Mouse (Mus musculus): Measurements from ENCODE around the gene Cnot6l. TPM values are rescaled to one million over a fixed set of nuclear protein-coding genes. Genes with fewer than 3 reads are reported as not detected.

Cnot6l gene
- polyA plus RNA-seq, 1 experiment, result 6.9 TPM

GRCm38 (mm10) chr5:96041507-96042104 is 122.4 kb downstream of the Cnot6l start:
- H3ac ChIP-seq (ENCODE audit: control insufficient read depth, insufficient read length, low read depth), result no peak overlapping the region
- no peaks in the 10 kb centered on the region for H3K79me3 ChIP-seq (ENCODE audit: low read depth)
- TF ChIP-seq MAX (IDR thresholded peaks at IDR 0.05), result no peak
- no peak for TF ChIP-seq CTCF (IDR thresholded peaks at IDR 0.05; ENCODE audit: control insufficient read depth, insufficient read depth, insufficient read length)
- TF ChIP-seq MYOG (IDR thresholded peaks at IDR 0.05; ENCODE audit: control insufficient read depth, extremely low read depth, insufficient read length), result no peak
- no peak for TF ChIP-seq CEBPB (IDR thresholded peaks at IDR 0.05; ENCODE audit: low read depth)
- no peak for TF ChIP-seq FOSL1 (IDR thresholded peaks at IDR 0.05; ENCODE audit: insufficient read depth, low read length, poor library complexity, severe bottlenecking)
- H3K27me3 ChIP-seq (ENCODE audit: control insufficient read depth, insufficient read depth, insufficient read length), result no peaks in the 10 kb centered on the region
- H3K79me2 ChIP-seq (ENCODE audit: control insufficient read depth, insufficient read depth), result no peaks in the 10 kb centered on the region
- no peak overlapping the region for H3K4me3 ChIP-seq (ENCODE audit: insufficient read depth, poor library complexity, severe bottlenecking)
- no peaks in the 10 kb centered on the region for H3K36me3 ChIP-seq (ENCODE audit: control insufficient read depth, insufficient read depth)

GRCm38 (mm10) chr5:96039188-96039840 is 124.7 kb downstream of the Cnot6l start:
- Histone ChIP-seq H3K79me3 (ENCODE audit: low read depth) (no peaks in the 10 kb centered on the region), H3K79me2 (ENCODE audit: control insufficient read depth, insufficient read depth) (no peaks in the 10 kb centered on the region), H3K27me3 (ENCODE audit: control insufficient read depth, insufficient read depth, insufficient read length) (no peaks in the 10 kb centered on the region), H3ac (ENCODE audit: control insufficient read depth, insufficient read length, low read depth) (no peak overlapping the region), H3K36me3 (ENCODE audit: control insufficient read depth, insufficient read depth) (no peaks in the 10 kb centered on the region), H3K4me3 (ENCODE audit: insufficient read depth, poor library complexity, severe bottlenecking) (no peak overlapping the region)
- peak; percentile 86 for TF ChIP-seq USF1 (IDR thresholded peaks at IDR 0.05; ENCODE audit: low read depth)
- TF ChIP-seq MYOD1 (IDR thresholded peaks at IDR 0.05; ENCODE audit: control insufficient read depth, insufficient read length, low read depth), result peak; percentile 98
- TF ChIP-seq MAX (IDR thresholded peaks at IDR 0.05), result no peak
- no peak for TF ChIP-seq CTCF (IDR thresholded peaks at IDR 0.05; ENCODE audit: control insufficient read depth, insufficient read depth, insufficient read length)
- TF ChIP-seq FOSL1 (IDR thresholded peaks at IDR 0.05; ENCODE audit: insufficient read depth, low read length, poor library complexity, severe bottlenecking), result no peak
- peak; percentile 67 for TF ChIP-seq CEBPB (IDR thresholded peaks at IDR 0.05; ENCODE audit: low read depth)
- no peak for TF ChIP-seq MYOG (IDR thresholded peaks at IDR 0.05; ENCODE audit: control insufficient read depth, extremely low read depth, insufficient read length)

GRCm38 (mm10) chr5:96037684-96038121 is 126.3 kb downstream of the Cnot6l start:
- H3K36me3 ChIP-seq (ENCODE audit: control insufficient read depth, insufficient read depth), result no peaks in the 10 kb centered on the region
- no peak overlapping the region for H3ac ChIP-seq (ENCODE audit: control insufficient read depth, insufficient read length, low read depth)
- no peaks in the 10 kb centered on the region for H3K79me2 ChIP-seq (ENCODE audit: control insufficient read depth, insufficient read depth)
- H3K79me3 ChIP-seq (ENCODE audit: low read depth), result no peaks in the 10 kb centered on the region
- H3K4me3 ChIP-seq (ENCODE audit: insufficient read depth, poor library complexity, severe bottlenecking), result no peak overlapping the region
- TF ChIP-seq FOSL1 (IDR thresholded peaks at IDR 0.05; ENCODE audit: insufficient read depth, low read length, poor library complexity, severe bottlenecking) (no peak), CEBPB (IDR thresholded peaks at IDR 0.05; ENCODE audit: low read depth) (no peak), MAX (IDR thresholded peaks at IDR 0.05) (no peak), USF1 (IDR thresholded peaks at IDR 0.05; ENCODE audit: low read depth) (no peak), CTCF (IDR thresholded peaks at IDR 0.05; ENCODE audit: control insufficient read depth, insufficient read depth, insufficient read length) (no peak), MYOG (IDR thresholded peaks at IDR 0.05; ENCODE audit: control insufficient read depth, extremely low read depth, insufficient read length) (no peak), MYOD1 (IDR thresholded peaks at IDR 0.05; ENCODE audit: control insufficient read depth, insufficient read length, low read depth) (no peak)
- H3K27me3 ChIP-seq (ENCODE audit: control insufficient read depth, insufficient read depth, insufficient read length), result no peaks in the 10 kb centered on the region

- Histone ChIP-seq H3K36me3 (ENCODE audit: control insufficient read depth, insufficient read depth) (no peaks in the 10 kb centered on the region), H3K79me2 (ENCODE audit: control insufficient read depth, insufficient read depth) (no peaks in the 10 kb centered on the region), H3K27me3 (ENCODE audit: control insufficient read depth, insufficient read depth, insufficient read length) (no peaks in the 10 kb centered on the region), H3ac (ENCODE audit: control insufficient read depth, insufficient read length, low read depth) (no peak overlapping the region), H3K79me3 (ENCODE audit: low read depth) (no peaks in the 10 kb centered on the region), H3K4me3 (ENCODE audit: insufficient read depth, poor library complexity, severe bottlenecking) (no peak overlapping the region)
- TF ChIP-seq CEBPB (IDR thresholded peaks at IDR 0.05; ENCODE audit: low read depth), result no peak
- no peak for TF ChIP-seq MYOD1 (IDR thresholded peaks at IDR 0.05; ENCODE audit: control insufficient read depth, insufficient read length, low read depth)
- TF ChIP-seq MYOG (IDR thresholded peaks at IDR 0.05; ENCODE audit: control insufficient read depth, extremely low read depth, insufficient read length), result no peak
- no peak for TF ChIP-seq USF1 (IDR thresholded peaks at IDR 0.05; ENCODE audit: low read depth)
- TF ChIP-seq CTCF (IDR thresholded peaks at IDR 0.05; ENCODE audit: control insufficient read depth, insufficient read depth, insufficient read length), result no peak
- no peak for TF ChIP-seq FOSL1 (IDR thresholded peaks at IDR 0.05; ENCODE audit: insufficient read depth, low read length, poor library complexity, severe bottlenecking)
- TF ChIP-seq MAX (IDR thresholded peaks at IDR 0.05), result no peak
These were observed 127.8 kb downstream of the Cnot6l start for GRCm38 (mm10) chr5:96036125-96036672.

- no peaks in the 10 kb centered on the region for H3K36me3 ChIP-seq (ENCODE audit: control insufficient read depth, insufficient read depth)
- no peak for TF ChIP-seq MAX (IDR thresholded peaks at IDR 0.05)
- no peak for TF ChIP-seq USF1 (IDR thresholded peaks at IDR 0.05; ENCODE audit: low read depth)
- TF ChIP-seq CEBPB (IDR thresholded peaks at IDR 0.05; ENCODE audit: low read depth), result no peak
- no peak for TF ChIP-seq MYOG (IDR thresholded peaks at IDR 0.05; ENCODE audit: control insufficient read depth, extremely low read depth, insufficient read length)
- TF ChIP-seq CTCF (IDR thresholded peaks at IDR 0.05; ENCODE audit: control insufficient read depth, insufficient read depth, insufficient read length), result no peak
- TF ChIP-seq MYOD1 (IDR thresholded peaks at IDR 0.05; ENCODE audit: control insufficient read depth, insufficient read length, low read depth), result no peak
- no peak for TF ChIP-seq FOSL1 (IDR thresholded peaks at IDR 0.05; ENCODE audit: insufficient read depth, low read length, poor library complexity, severe bottlenecking)
- no peak overlapping the region for H3K4me3 ChIP-seq (ENCODE audit: insufficient read depth, poor library complexity, severe bottlenecking)
- no peaks in the 10 kb centered on the region for H3K27me3 ChIP-seq (ENCODE audit: control insufficient read depth, insufficient read depth, insufficient read length)
- H3ac ChIP-seq (ENCODE audit: control insufficient read depth, insufficient read length, low read depth), result no peak overlapping the region
- H3K79me3 ChIP-seq (ENCODE audit: low read depth), result no peaks in the 10 kb centered on the region
- H3K79me2 ChIP-seq (ENCODE audit: control insufficient read depth, insufficient read depth), result no peaks in the 10 kb centered on the region
These were observed 129.9 kb downstream of the Cnot6l start for GRCm38 (mm10) chr5:96034101-96034500.

Measured in C2C12 (cell line).